9 mouse cellular contexts compared by ENCODE assay signal in the genomic region with DNA sequence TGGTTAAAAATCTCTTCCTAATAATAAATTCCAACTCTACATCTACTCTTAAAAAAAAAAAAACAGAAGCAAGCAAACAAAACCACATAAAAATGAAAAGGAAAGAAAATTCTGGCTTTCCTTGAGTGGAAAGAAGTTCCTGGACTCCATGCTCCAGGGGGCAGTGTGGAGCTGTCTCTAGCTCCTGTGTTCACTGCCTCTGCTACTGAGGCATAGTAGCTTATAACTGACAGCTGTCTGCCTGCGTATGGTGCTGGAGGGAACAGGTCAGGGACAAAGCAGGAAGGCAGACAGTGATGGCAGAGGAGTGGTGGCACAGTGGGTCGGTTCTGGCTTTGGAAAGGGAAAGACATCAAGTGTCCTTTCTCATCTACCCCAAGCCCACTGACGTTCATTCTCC. TPM values are rescaled to one million over a fixed set of nuclear protein-coding genes. Genes with fewer than 3 reads are reported as not detected.
DNase-seq lines count a peak whose midpoint lies in the region; ATAC-seq lines count a peak whose summit lies in the region.
"Had no signal": no experiment of that assay in that cellular context is flagged by ENCODE, and none has a peak within 500 bp of the region (broad histone marks: within the 10 kb centered on the region; RNA-seq: fewer than 3 reads in every experiment).

No protein-coding gene starts in this region.

- ATAC-seq in forebrain, embryonic 12.5 days (ENCODE audit: low FRiP score), result 0 out of 2 replicates have a peak, but pooled peaks have one; percentile 44

- H3K27me3 ChIP-seq in forebrain, embryonic 12.5 days, result no peaks in the 10 kb centered on the region
- H3K27me3 ChIP-seq: embryonic facial prominence, embryonic 15.5 days; limb, embryonic 15.5 days had no signal

- no peaks in the 10 kb centered on the region; the same call in 1 of the 2 replicates for H3K4me1 ChIP-seq in forebrain, embryonic 12.5 days
- H3K4me1 ChIP-seq: embryonic facial prominence, embryonic 15.5 days; limb, embryonic 15.5 days had no signal

- WGBS in forebrain, embryonic 12.5 days, result 41% methylated on average over 3 of the region's 3 CpGs

- H3K9me3 ChIP-seq in forebrain, embryonic 12.5 days, result no peaks in the 10 kb centered on the region
- H3K9me3 ChIP-seq: embryonic facial prominence, embryonic 15.5 days; limb, embryonic 15.5 days had no signal

- no peaks in the 10 kb centered on the region for H3K36me3 ChIP-seq in forebrain, embryonic 12.5 days (replicated peaks)
- H3K36me3 ChIP-seq: embryonic facial prominence, embryonic 15.5 days; limb, embryonic 15.5 days had no signal

- no peak overlapping the region for H3K4me3 ChIP-seq in forebrain, embryonic 12.5 days (replicated peaks)
- H3K4me3 ChIP-seq: embryonic facial prominence, embryonic 15.5 days; limb, embryonic 15.5 days had no signal

- H3K4me2 ChIP-seq in forebrain, embryonic 12.5 days, result no peak overlapping the region
- H3K4me2 ChIP-seq: embryonic facial prominence, embryonic 15.5 days; limb, embryonic 15.5 days had no signal

- H3K9ac ChIP-seq in forebrain, embryonic 12.5 days, result no peak overlapping the region
- H3K9ac ChIP-seq: embryonic facial prominence, embryonic 15.5 days; limb, embryonic 15.5 days had no signal

- H3K27ac ChIP-seq in forebrain, embryonic 12.5 days, result no peak overlapping the region
- H3K27ac ChIP-seq: embryonic facial prominence, embryonic 15.5 days; limb, embryonic 15.5 days had no signal

- DNase-seq in ovary, adult 18-20 months (ENCODE audit: low spot score), result peak; percentile 25
- DNase-seq in ovary, postnatal 10 days (ENCODE audit: low spot score), result no peak
- DNase-seq in adrenal gland, postnatal 25 days, result peak; percentile 72
- peak; percentile 69 for DNase-seq in kidney, postnatal 14 days
- DNase-seq in mesoderm, embryonic 11.5 days (ENCODE audit: low read depth, low spot score), result peak; percentile 30
- peak; percentile 82 for DNase-seq in testis, postnatal 10 days (ENCODE audit: low spot score)

RNA-seq across cellular contexts. Expression of a gene that starts 10.5 kb away (rescaled TPM):
- total RNA-seq in adrenal gland, postnatal 25 days (2021), result 91.9 and 104 TPM in 2 replicates
- 67.6 and 72.1 TPM in 2 replicates for polyA plus RNA-seq in forebrain, embryonic 12.5 days (2016; fragmentation: Nextera tagmentation; extraction: Ambion mirVana)
